Comparison of ENCODE assay signal across 11 mouse cellular contexts in the genomic region with DNA sequence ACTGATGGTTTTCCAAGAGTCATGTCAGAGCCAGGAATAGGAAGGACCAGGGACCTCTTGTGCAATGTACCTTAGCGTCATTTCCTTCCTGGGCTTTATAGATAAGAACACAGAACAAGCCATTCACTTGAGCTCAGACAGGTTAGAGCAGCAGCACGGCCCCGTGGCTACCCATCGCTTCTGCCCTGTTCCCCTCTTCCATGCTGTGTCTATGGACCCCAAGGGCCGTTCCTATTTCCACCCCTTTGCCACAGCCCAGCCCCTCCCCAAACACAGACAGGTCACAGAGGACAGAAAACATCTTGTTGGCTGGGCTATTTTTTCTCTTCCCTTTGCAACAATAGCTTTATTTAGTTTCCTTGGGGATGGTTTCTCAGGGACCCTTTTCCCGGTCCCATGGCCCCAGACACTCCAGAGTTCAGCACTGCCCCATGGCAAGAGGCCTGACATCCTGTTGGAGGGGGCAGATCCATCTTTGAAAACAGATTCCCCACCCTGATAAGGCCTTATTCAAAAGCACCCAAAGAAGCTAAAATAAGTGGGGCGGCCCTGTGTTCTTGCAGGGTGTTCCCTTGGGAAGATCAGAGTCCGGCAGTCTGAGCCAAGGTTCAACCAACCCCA.
DNase-seq lines count a peak whose midpoint lies in the region; ATAC-seq and TF ChIP-seq lines count a peak whose summit lies in the region.
"Had no signal": no experiment of that assay in that cellular context is flagged by ENCODE, and none has a peak within 500 bp of the region (broad histone marks: within the 10 kb centered on the region; RNA-seq: fewer than 3 reads in every experiment).

No protein-coding gene starts in this region.

- no peaks in the 10 kb centered on the region for H3K9me3 ChIP-seq in heart, embryonic 16.5 days (replicated peaks; ENCODE audit: control insufficient read depth, low read length)
- H3K9me3 ChIP-seq in stomach, postnatal 0 days (ENCODE audit: control insufficient read depth, low read length): no peaks in the 10 kb centered on the region

- peak; percentile 28 for DNase-seq in testis, postnatal 10 days (ENCODE audit: low spot score)
- no peak for DNase-seq in testis, postnatal 14 days (ENCODE audit: low spot score)
- DNase-seq in lung, adult 18-20 months: peak; percentile 44 to 77
- DNase-seq in stomach, postnatal 0 days (ENCODE audit: low spot score): no peak
- no peak for DNase-seq in layer of hippocampus, adult 9-10 months (ENCODE audit: low spot score)
- DNase-seq in Muller cell, postnatal 12 days (ENCODE audit: inconsistent ontology term): no peak
- DNase-seq in left cerebral cortex, postnatal 25 days (ENCODE audit: low spot score in 2 of 2): no peak
- DNase-seq: cerebellum, adult 18-20 months; retina, postnatal 1 day had no signal

- H3K4me2 ChIP-seq in heart, embryonic 16.5 days (ENCODE audit: low read depth, low read length): no peak overlapping the region
- no peak overlapping the region for H3K4me2 ChIP-seq in stomach, postnatal 0 days (replicated peaks; ENCODE audit: low read depth)
- H3K4me2 ChIP-seq: liver, embryonic 11.5 days had no signal

- H3K4me1 ChIP-seq in heart, embryonic 16.5 days (ENCODE audit: control insufficient read depth, insufficient read depth, low read length): peaks cover 2% of the 10 kb centered on the region
- H3K4me1 ChIP-seq in stomach, postnatal 0 days (replicated peaks; ENCODE audit: control insufficient read depth, insufficient read depth): no peaks in the 10 kb centered on the region

- intact Hi-C loops in left cerebral cortex, postnatal 25 days (cut with DNase I): no loop called here

- H3K4me3 ChIP-seq in heart, embryonic 16.5 days (ENCODE audit: low read length): no peak overlapping the region
- H3K4me3 ChIP-seq in stomach, postnatal 0 days (ENCODE audit: low read depth, low read length): no peak overlapping the region

- ATAC-seq in heart, embryonic 16.5 days (replicated peaks; ENCODE audit: extremely low read depth, insufficient read depth, low FRiP score): peak; percentile 63
- 0 out of 2 replicates have a peak, but pooled peaks have one; percentile 18 for ATAC-seq in stomach, postnatal 0 days (ENCODE audit: low FRiP score, low TSS enrichment)

- H3K9ac ChIP-seq in heart, embryonic 16.5 days (ENCODE audit: low read length): no peak overlapping the region
- H3K9ac ChIP-seq in stomach, postnatal 0 days (ENCODE audit: low read length): no peak overlapping the region

- H3K36me3 ChIP-seq in heart, embryonic 16.5 days (ENCODE audit: control insufficient read depth, insufficient read depth): no peaks in the 10 kb centered on the region
- H3K36me3 ChIP-seq in stomach, postnatal 0 days (ENCODE audit: control insufficient read depth, insufficient read depth, low read length): no peaks in the 10 kb centered on the region

- no peak for TF ChIP-seq CTCF in stomach, postnatal 0 days (IDR thresholded peaks at IDR 0.05; ENCODE audit: low read depth)

- peak overlapping the region; percentile 32 for H3K27ac ChIP-seq in heart, embryonic 16.5 days (ENCODE audit: low read length)
- no peak overlapping the region for H3K27ac ChIP-seq in stomach, postnatal 0 days (replicated peaks)

- 49% methylated on average over 8 of the region's 8 CpGs for WGBS in heart, embryonic 16.5 days
- 63% methylated on average over 8 of the region's 8 CpGs for WGBS in stomach, postnatal 0 days

- no peak for TF ChIP-seq EP300 in stomach, postnatal 0 days (optimal IDR thresholded peaks at IDR 0.05)

- no peaks in the 10 kb centered on the region for H3K27me3 ChIP-seq in heart, embryonic 16.5 days (ENCODE audit: control insufficient read depth, insufficient read depth, low read length)
- no peaks in the 10 kb centered on the region for H3K27me3 ChIP-seq in stomach, postnatal 0 days (ENCODE audit: control insufficient read depth, insufficient read depth, low read length)

Comparison
In these comparisons a context has a peak if more than half of its experiments do, and no peak if none do; other contexts are left out.
1. DNase-seq: peak in testis, postnatal 10 days (single experiment) and lung, adult 18-20 months (2 of 2); none in testis, postnatal 14 days (single experiment), stomach, postnatal 0 days (single experiment), layer of hippocampus, adult 9-10 months (single experiment), Muller cell, postnatal 12 days (single experiment) and left cerebral cortex, postnatal 25 days (0 of 2).